Mouse (Mus musculus) fat pad, adult 2 months (tissue): ENCODE data around the gene Arsb.
"Not testable (repeated sequence)": the region's sequence is repeated elsewhere in the genome, so short reads cannot be mapped to it uniquely, and the experiment has no call there.

Experiments used
- DNase-seq: peaks from one replicate; pipeline ENCODE4 v3.0.0-alpha.2; 2011; ENCODE audit warnings: low read depth, low spot score; ENCODE audit errors: extremely low read depth

Arsb gene

GRCm38 (mm10) chr13:93786051-93786450 is 14.6 kb downstream of the Arsb start:
- no peak for DNase-seq

- no peak for DNase-seq
Observed at GRCm38 (mm10) chr13:93787647-93788046, 16.2 kb downstream of the Arsb start.

GRCm38 (mm10) chr13:93792945-93793642 is 21.7 kb downstream of the Arsb start:
- no peak for DNase-seq

- no peak for DNase-seq
Observed at GRCm38 (mm10) chr13:93793643-93794182, 22.3 kb downstream of the Arsb start.

GRCm38 (mm10) chr13:93797011-93797600 is 25.7 kb downstream of the Arsb start:
- DNase-seq, result no peak

GRCm38 (mm10) chr13:93810311-93810710 is 38.9 kb downstream of the Arsb start:
- not testable (repeated sequence) for DNase-seq

- DNase-seq, result no peak
Observed at GRCm38 (mm10) chr13:93814081-93814480, 42.7 kb downstream of the Arsb start.

- no peak for DNase-seq
Observed at GRCm38 (mm10) chr13:93814676-93815075, 43.2 kb downstream of the Arsb start.

GRCm38 (mm10) chr13:93815128-93815527 is 43.7 kb downstream of the Arsb start:
- no peak for DNase-seq

- no peak for DNase-seq
Observed at GRCm38 (mm10) chr13:93816127-93816526, 44.7 kb downstream of the Arsb start.

- DNase-seq, result no peak
Observed at GRCm38 (mm10) chr13:93816688-93817331, 45.4 kb downstream of the Arsb start.

GRCm38 (mm10) chr13:93820173-93820572 is 48.7 kb downstream of the Arsb start:
- no peak for DNase-seq

GRCm38 (mm10) chr13:93822001-93822400 is 50.6 kb downstream of the Arsb start:
- peak; percentile 11 for DNase-seq

GRCm38 (mm10) chr13:93825792-93826558 is 54.5 kb downstream of the Arsb start:
- DNase-seq, result no peak

- no peak for DNase-seq
Observed at GRCm38 (mm10) chr13:93827745-93828144, 56.3 kb downstream of the Arsb start.

- DNase-seq, result no peak
Observed at GRCm38 (mm10) chr13:93829565-93830293, 58.3 kb downstream of the Arsb start.

GRCm38 (mm10) chr13:93830294-93830645 is 58.8 kb downstream of the Arsb start:
- DNase-seq, result no peak

- no peak for DNase-seq
Observed at GRCm38 (mm10) chr13:93837481-93838225, 66.2 kb downstream of the Arsb start.

GRCm38 (mm10) chr13:93838431-93839136 is 67.2 kb downstream of the Arsb start:
- no peak for DNase-seq
